Mouse (Mus musculus) CD8-positive naive resting alpha-beta T cell, adult 57 days (primary cell): ENCODE measurements around the gene Txnrd3. TPM values are rescaled to one million over a fixed set of nuclear protein-coding genes. Genes with fewer than 3 reads are reported as not detected.

ENCODE experiments used
- total RNA-seq: library from RNA; stranded (reverse); gene quantifications from one replicate; pipeline ENCODE4 v1.2.4, GENCODE M21; 2023

The Txnrd3 gene
- 2.1 TPM for total RNA-seq

DNA sequence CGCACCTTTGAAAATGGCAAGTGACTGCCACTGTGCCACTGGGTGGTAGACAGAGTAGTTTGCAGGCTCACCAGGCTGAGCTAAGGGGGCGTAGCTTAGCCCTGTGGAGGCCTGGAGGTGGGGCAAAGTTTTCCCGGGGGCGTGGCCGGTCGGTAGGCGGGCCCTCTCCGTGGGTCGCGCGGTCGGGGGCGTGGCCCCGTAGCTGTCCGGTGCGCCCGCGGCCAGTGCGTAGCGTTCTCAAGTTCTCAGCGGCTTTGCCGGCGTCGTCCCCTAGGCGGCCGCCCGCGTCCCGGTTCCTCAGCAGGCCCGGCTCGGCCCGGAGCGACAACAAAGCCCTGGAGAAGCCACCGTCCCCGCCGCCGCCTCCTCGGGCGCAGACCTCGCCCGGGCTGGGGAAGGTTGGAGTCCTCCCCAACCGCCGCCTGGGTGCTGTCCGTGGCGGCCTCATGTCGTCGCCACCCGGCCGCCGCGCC, at the start of gene Txnrd3:
TSS of gene Txnrd3 (plus strand) at position 191 of the 473 bp plus-strand sequence.

DNA sequence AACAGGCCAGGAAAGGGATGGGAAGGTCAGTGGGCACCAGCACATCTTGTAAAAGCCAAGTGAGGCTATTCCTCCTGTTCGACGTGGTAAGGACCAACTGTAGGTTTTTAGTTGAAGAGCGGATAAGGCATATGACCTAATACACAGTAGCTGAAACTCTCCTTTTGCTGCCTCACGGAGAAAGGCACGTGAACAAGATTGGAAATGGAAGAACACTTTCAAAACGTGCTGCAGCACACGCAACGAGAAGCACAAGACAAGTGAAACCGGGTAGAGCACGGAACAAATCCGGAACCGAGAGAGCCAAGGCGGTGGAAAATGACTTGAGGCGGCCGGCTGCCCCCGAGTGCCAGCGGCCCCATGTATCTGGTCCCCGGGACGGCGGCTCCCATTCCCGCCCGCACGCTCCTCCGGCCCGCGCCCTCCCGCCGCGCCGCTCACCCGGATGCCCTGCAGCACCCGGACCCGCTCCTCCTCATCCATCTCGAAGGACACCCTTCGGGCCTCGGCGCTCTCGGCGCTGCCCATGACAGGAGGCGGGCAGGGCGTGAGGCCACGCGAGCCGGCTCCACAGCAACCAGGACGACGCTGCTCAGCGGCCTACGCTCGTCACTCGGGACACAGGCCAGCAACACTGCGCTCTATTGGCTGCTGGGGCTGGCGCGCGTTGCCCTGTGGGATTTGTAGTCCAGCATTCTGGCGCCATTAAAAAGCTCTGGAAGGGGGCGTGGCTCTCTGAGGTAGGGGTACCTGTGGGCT, 48.6 kb upstream of the Txnrd3 start, which contains the start of gene Chchd6:
TSS of gene Chchd6 (minus strand) at position 635 of the 759 bp plus-strand sequence.

DNA sequence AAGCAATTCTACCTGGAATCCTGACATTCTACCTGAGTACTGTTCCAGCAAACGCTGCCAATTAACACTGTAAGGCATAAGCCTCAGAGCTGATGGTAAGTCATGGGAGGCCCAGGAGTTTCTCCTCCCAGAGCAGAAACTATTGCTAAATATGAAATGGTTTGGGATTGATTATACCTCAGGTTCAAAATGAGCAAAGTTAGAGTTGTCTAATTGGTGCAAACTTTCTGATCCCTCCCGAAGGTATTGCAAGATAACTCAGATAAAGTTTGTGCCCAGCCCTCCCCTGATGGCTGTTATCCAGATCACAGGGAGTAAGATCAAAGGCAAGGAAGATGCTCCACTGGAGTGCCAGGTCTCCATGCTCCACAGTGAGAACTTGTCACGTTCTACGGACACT, 63.5 kb downstream of the Txnrd3 start, which contains the start of gene Vmn1r40:
TSS of gene Vmn1r40 (plus strand) at position 301 of the 400 bp plus-strand sequence.

Other genes starting within 250 kb of the Txnrd3 start
- gene Chchd6, start 48.3 kb upstream of the Txnrd3 start, total RNA-seq, result 2.4 TPM
- not detected for gene Vmn1r40, start 63.6 kb downstream of the Txnrd3 start, total RNA-seq
- not detected for gene Vmn1r41, start 96.8 kb downstream of the Txnrd3 start, total RNA-seq
- gene Vmn1r42, start 232.4 kb downstream of the Txnrd3 start, total RNA-seq, result not detected
- not detected for gene Vmn1r43, start 232.4 kb downstream of the Txnrd3 start, total RNA-seq
- gene Vmn1r44, start 239.7 kb downstream of the Txnrd3 start, total RNA-seq, result not detected